Mouse (Mus musculus) NIH3T3 (cell line): ENCODE results near the gene Coro1c.

ENCODE experiments used
- DNase-seq: peaks from one replicate; pipeline ENCODE4 v3.0.0-alpha.2; 2012; ENCODE audit warnings: low read depth

The Coro1c gene

GRCm38 (mm10) chr5:113883384-113883771 lies 25.2 kb downstream of the Coro1c start:
- DNase-seq, result no peak

GRCm38 (mm10) chr5:113882566-113883383 lies 25.8 kb downstream of the Coro1c start:
- DNase-seq, result no peak

- DNase-seq, result no peak
Measured at GRCm38 (mm10) chr5:113881136-113881535, 27.4 kb downstream of the Coro1c start.

DNA sequence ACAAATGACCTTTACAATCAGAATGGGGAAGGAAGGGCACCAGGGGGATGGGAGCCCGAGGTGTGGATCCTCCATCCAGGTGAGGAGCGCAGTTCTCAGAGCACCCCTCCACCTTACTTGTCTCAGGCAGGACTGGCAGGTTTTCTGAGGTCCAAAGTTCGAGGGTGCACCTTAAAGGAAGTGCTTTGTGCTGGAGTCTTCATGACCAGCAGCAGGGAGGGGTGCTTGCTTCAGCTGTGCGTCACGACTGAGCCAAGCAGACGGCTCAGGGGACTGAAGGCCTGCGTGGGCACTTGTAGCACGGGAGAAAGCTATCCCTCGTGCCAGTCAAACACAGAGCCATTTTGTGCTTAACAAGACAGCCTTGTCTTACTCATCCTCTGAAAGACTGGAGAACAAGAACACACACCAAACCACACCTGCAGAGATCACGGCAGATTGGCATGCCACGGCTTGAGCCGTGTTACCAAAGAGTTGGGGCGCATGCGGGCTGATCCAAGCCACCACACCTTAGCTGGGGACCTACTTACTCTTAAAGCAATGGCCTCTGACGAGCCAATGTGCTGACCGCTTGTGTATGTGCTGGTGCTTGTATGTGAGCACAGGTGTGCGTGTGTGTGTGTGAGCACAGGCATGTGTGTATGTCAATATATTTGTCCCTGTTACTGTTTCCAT lies 29.5 kb downstream of the Coro1c start:
- no peak for DNase-seq

- no peak for DNase-seq
Measured at GRCm38 (mm10) chr5:113877565-113877964, 31.0 kb downstream of the Coro1c start.

DNA sequence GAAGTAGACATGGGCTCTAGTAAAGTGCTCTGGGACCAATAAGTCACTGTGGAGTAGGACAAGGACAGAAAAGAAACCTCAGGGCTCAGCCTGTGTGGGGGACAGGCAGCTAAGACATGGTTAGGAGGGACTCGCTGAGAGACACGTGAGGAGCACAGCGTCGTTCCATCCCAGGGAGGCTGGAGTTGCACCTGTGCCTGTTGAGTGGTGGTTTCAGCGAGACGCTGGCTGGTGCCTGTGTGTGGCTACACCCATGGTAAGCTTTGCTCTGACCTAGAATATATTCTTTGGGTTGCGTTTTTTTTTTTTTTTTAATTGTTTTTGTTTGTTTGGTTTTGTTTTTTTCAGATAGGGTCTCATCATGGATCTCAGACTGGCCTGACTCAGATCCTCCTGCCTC lies 32.4 kb downstream of the Coro1c start:
- no peak for DNase-seq

DNA sequence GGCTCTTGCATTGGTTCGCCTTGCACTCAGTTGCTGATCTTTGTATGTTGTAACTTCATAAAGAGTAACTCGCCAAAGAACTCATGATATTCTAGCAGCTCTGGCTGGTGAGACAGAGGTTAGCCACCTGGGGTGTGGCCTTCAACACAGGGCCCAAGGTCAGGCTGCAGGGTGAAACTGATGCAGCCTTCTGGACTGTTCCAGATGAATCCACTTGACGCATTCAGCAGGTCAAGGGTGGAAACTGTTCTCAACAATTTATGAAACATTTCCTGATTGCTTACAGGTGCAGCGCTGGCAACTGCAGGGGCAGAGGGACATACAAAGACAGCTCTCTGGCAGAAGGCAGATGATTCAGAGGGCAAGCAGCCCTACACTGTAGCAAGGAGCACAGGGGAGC lies 32.9 kb downstream of the Coro1c start:
- peak; percentile 36 for DNase-seq

GRCm38 (mm10) chr5:113874063-113875024 lies 34.2 kb downstream of the Coro1c start:
- peak; percentile 77 for DNase-seq

- peak; percentile 94 for DNase-seq
Measured at GRCm38 (mm10) chr5:113872936-113873912, 35.3 kb downstream of the Coro1c start.

DNA sequence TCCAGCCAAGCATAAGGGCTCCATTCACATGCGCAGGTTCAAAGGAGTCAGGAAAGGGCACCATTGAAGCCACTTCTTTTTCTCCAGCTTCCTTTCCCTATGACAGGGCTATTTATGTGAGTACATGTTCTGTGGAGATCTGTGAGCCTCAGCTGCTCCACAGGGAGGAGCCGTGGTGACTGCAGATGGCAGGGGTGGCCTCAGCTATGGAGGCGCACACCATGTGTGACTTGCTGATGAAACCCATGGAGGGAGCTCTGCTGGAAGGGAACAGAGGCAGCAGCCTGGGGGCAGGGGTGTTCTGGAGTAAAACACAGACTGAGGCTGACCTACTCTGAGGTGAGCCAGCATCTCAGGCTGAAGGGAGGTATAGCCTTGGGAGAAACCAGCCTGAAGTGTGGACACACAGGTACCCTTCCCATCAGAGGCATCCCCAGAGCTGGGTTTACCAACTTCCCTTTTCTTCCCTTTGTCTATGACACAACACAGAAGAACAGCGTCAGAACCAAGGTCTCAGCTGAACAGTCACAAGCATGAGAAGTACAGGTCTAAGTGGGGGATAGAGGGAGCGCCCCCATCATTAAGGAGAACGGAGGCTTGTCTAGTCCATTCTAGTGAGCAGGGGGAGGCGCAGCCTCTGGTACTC lies 36.5 kb downstream of the Coro1c start:
- DNase-seq, result no peak

DNA sequence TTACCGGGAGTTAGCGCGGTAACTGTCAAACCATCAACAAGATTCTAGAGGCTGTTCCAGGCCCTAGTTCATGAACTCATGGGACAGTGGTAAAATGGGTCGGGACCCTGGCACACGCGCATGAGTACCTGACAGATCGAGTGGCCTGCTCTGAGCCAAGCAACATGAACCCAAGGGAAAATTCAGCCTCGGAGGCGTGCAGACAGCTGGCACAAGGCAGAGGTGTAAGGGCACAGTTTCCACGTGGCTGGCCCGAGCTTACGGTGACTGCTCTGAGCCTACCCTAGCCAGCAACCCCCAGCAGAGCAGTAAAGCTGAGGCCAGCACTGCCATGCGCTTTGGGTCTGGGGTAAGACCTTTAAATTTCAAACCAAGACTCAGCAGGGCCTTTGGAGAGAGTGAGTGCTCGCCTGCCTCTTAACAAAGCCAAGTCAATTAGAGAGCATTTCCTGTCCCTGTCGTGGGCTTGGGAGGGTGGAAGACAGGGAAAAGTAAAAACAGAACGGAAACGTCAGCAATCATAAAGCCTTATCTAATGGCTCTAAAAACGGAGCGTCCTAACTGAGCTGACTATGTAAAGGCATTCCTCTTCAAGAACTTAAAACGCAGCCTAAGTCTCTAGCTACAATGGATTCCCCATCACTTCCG lies 38.0 kb downstream of the Coro1c start:
- DNase-seq, result no peak

DNA sequence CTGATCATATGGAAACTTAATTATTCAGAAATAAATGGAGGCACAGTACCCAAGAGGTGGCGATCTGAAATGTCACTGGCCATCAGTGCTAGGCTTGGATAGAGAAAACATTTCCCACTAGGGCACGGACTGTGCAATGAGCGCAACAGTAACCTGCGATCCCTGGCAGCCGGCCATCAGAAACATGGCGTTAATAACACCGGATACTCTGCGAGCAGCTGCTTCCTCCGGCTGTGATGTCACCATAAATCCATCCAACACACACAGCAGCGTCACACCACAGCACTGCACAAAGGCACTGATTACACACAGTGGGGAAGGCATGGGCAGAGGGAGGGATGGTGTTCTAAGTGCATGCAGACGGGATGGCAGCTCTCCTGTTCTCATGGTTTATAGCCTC lies 39.4 kb downstream of the Coro1c start:
- DNase-seq, result no peak

- no peak for DNase-seq
Measured at GRCm38 (mm10) chr5:113864992-113865391, 43.6 kb downstream of the Coro1c start.

- no peak for DNase-seq
Measured at GRCm38 (mm10) chr5:113863994-113864393, 44.6 kb downstream of the Coro1c start.

GRCm38 (mm10) chr5:113862418-113862817 lies 46.1 kb downstream of the Coro1c start:
- DNase-seq, result no peak

DNA sequence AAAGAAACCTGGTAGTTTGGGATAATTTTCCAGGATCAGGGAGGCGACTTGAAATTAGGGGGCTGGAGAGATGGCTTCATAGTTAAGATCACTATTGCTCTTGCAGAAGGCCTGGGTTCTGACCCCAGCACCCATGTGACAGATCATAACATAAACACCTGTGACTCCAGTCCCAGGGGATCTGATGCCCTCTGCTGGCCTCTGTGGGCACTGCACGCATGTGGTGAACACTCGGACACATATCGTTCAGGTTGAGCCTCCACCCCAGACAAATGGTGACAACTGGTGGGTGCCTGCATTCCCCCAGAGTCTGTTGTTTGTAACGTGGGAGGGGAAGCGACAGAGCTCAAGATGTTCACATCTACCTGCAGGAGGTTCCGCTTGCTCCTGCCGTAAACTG lies 47.3 kb downstream of the Coro1c start:
- no peak for DNase-seq

- peak; percentile 47 for DNase-seq
Measured at GRCm38 (mm10) chr5:113858971-113859370, 49.6 kb downstream of the Coro1c start.

- no peak for DNase-seq
Measured at GRCm38 (mm10) chr5:113858550-113858949, 50.0 kb downstream of the Coro1c start.

- DNase-seq, result peak; percentile 46
Measured at GRCm38 (mm10) chr5:113857631-113858030, 50.9 kb downstream of the Coro1c start.

DNA sequence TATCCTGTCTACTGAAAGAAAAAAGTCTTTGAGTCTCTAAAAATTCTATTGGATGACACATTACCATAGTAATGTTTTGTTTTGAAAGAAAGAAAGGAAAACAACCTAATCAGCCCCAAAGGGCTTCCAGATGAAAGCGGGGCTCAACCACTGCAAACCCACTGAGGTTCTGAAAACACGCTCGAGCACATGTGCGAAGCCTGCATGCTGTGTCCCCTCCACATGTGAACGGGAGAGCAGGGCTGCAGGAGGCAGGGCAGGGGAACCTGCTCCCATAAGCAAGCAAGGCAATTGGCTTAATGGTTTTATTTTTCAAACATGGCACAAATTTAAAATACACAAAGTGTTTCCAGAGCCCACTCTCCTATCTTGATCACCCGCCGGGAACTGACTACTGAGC lies 51.9 kb downstream of the Coro1c start:
- no peak for DNase-seq
